Mouse (Mus musculus): ENCODE measurements around the gene Sprn. TPM values are rescaled to one million over a fixed set of nuclear protein-coding genes. Genes with fewer than 3 reads are reported as not detected.

Sprn gene
- polyA plus RNA-seq, 1 experiment from 2014 or later: 0.10 TPM

DNA sequence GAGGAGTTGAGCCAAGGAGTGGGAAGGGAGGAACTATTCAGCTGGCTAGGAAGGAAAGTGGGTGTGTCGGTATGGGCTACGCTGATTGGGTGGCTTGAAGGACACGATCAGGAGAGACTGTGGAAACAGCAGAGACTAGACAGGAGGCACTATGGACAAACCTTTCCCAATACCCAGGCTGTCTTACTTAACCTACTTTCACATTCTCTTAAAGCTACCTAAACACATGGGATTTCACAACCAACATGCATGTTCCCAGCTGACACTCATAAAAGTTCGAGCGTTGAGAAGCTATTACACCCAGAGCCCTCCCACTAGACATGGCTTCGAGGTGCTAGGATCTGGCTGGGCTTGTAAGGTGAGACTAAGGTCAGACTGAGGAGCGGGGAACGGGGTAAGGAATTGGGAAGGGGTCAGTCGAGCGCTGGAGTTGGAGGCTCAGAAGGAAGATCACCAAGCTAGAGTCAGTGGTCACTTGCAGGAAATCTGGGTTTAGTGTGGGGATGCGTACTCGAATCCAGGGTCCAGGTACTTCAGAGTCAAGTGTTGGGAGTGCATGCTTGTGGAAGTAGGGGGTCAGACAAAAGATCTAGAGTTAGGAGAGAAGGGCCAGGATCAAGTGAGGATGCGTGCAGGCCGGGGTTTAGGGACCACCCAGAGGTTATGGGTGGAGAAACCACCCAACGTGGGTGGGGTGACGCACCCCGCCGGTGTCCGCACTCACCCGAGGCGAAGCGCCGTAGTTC is 38.9 kb downstream of the Sprn start, which contains the start of gene Paox:
Paox (plus strand) TSS at position 217 of the 746 bp plus-strand sequence.
- WGBS: under 1% methylated on average over 23 of the region's 23 CpGs
- H3K4me1 ChIP-seq (ENCODE audit: insufficient read depth, low read depth, low read length): no peaks in the 10 kb centered on the region; the same call in 1 of the 2 replicates
- H3K36me3 ChIP-seq (ENCODE audit: insufficient read depth, low read length): peaks cover 8% of the 10 kb centered on the region; the same call in 1 of the 2 replicates
- peak within 1 kb of the TSS; percentile 82 for H3K4me3 ChIP-seq (ENCODE audit: low read depth, low read length)
- DNase-seq (ENCODE audit: low spot score) (peak; percentile 97), ATAC-seq (peak; percentile 91)
- peak within 1 kb of the TSS; percentile 74 for H3K9ac ChIP-seq (replicated peaks; ENCODE audit: low read depth)
- no peaks in the 10 kb centered on the region for H3K27me3 ChIP-seq (replicated peaks; ENCODE audit: insufficient read depth, low read length)
- H3K4me2 ChIP-seq (replicated peaks; ENCODE audit: low read depth, low read length): peak within 1 kb of the TSS; percentile 83
- TF ChIP-seq CTCF (IDR thresholded peaks at IDR 0.05): peak; percentile 35; the same call in 1 of the 2 replicates
- TF ChIP-seq EP300 (IDR thresholded peaks at IDR 0.05): peak; percentile 93
- peak within 1 kb of the TSS; percentile 98 for H3K27ac ChIP-seq (ENCODE audit: low read length)
- no peaks in the 10 kb centered on the region for H3K9me3 ChIP-seq (ENCODE audit: low read length)

DNA sequence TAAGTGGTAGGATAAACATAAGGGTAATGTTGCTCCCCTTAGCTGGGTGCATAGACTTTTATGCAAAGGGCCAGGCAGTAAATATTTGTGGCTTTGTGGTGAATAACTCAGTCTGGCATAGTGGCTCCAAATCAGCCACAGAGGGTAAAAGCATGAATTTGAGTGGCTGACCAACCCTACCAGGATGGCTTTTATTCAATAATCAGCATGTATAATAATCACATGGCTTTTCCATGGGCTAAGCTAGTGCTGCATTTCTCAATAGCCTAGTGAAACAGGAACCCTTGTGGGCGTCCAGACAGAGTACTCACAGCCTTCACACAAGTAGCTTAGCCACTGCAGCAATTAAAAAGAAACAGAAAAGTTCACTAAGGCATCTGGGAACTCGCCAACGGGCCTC is 42.7 kb downstream of the Sprn start:
- H3K4me1 ChIP-seq (ENCODE audit: insufficient read depth, low read depth, low read length): no peaks in the 10 kb centered on the region
- WGBS: 54% methylated on average over 3 of the region's 3 CpGs
- H3K4me2 ChIP-seq (replicated peaks; ENCODE audit: low read depth, low read length): no peak overlapping the region
- ATAC-seq (no peak), DNase-seq (ENCODE audit: low spot score) (no peak)
- no peaks in the 10 kb centered on the region for H3K9me3 ChIP-seq (ENCODE audit: low read length)
- no peak for TF ChIP-seq CTCF (IDR thresholded peaks at IDR 0.05)
- TF ChIP-seq EP300 (IDR thresholded peaks at IDR 0.05): no peak
- H3K27me3 ChIP-seq (replicated peaks; ENCODE audit: insufficient read depth, low read length): no peaks in the 10 kb centered on the region
- no peak overlapping the region for H3K4me3 ChIP-seq (ENCODE audit: low read depth, low read length)
- no peak overlapping the region for H3K27ac ChIP-seq (ENCODE audit: low read length)
- peaks cover 31% of the 10 kb centered on the region for H3K36me3 ChIP-seq (ENCODE audit: insufficient read depth, low read length)
- H3K9ac ChIP-seq (replicated peaks; ENCODE audit: low read depth): no peak overlapping the region

DNA sequence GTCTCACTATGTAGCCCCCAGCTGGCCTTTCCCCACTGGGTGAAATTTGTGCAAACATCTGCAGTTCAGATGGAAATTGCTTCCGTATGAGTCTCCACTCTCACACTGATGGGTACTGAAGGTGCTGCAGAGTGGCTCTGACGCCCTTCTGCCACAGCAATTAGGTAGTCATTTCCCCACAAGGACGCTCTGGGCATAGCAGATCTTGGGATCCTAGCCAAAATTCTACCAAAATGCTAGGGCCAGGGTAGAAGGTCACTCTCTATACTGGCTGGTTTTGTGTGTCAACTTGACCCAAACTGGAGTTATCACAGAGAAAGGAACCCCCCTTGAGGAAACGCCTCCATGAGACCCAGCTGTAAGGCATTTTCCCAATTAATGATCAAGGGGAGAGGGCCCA is 50.7 kb downstream of the Sprn start:
- H3K9me3 ChIP-seq (ENCODE audit: low read length): no peaks in the 10 kb centered on the region
- no peak overlapping the region for H3K9ac ChIP-seq (replicated peaks; ENCODE audit: low read depth)
- H3K4me3 ChIP-seq (ENCODE audit: low read depth, low read length): no peak overlapping the region
- ATAC-seq (no peak), DNase-seq (ENCODE audit: low spot score) (no peak)
- no peaks in the 10 kb centered on the region for H3K27me3 ChIP-seq (replicated peaks; ENCODE audit: insufficient read depth, low read length)
- no peaks in the 10 kb centered on the region for H3K4me1 ChIP-seq (ENCODE audit: insufficient read depth, low read depth, low read length)
- H3K4me2 ChIP-seq (replicated peaks; ENCODE audit: low read depth, low read length): no peak overlapping the region
- 67% methylated on average over 4 of the region's 4 CpGs for WGBS
- peaks cover 18% of the 10 kb centered on the region for H3K36me3 ChIP-seq (ENCODE audit: insufficient read depth, low read length)
- no peak for TF ChIP-seq EP300 (IDR thresholded peaks at IDR 0.05)
- TF ChIP-seq CTCF (IDR thresholded peaks at IDR 0.05): no peak
- no peak overlapping the region for H3K27ac ChIP-seq (ENCODE audit: low read length)

DNA sequence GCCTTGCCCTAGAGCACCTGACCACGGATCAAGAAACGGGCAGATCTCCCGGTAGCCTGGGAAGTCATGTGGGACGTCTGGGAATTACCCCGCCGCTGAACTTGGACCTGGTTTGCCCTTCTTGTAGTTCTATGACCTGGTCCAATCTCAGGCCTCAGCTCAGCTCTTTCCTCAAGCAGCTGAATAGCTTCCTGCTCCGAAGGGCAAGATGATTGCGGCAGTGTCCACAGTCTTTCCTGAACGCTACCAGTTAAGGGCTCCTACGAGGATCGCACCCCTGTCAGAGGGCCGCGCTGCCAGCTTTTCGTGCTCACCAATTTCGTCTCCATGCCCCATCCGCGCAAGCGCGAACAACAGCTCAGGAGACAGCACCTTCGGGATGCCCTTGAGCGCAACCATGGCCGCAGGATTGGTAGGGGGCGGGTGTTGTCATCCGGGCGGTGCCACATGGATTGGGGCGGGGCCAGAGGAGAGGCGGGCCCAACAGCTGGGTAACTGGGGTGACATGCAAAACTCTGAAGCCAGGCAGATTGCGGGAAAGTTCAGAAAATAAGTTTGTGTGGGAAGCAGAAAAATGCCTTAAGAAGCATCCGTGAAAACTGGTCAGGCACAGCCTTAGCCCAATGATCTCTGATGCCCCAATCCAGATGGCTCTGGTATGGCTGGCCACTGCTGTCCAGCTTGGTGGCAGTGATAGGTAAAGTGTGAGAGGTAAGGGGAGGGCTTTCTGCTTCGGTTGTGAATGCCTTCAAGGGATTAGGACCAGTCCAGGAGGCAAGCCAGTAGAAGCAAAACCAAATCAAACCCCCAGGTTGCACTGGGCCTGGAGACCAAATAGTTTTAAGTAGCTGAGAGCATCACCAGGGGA is 52.5 kb downstream of the Sprn start, which contains the start of gene Fuom:
Fuom (minus strand) TSS at position 449 of the 868 bp plus-strand sequence.
- H3K27ac ChIP-seq (ENCODE audit: low read length): no peak within 1 kb of the TSS
- peak within 1 kb of the TSS; percentile 41 for H3K4me3 ChIP-seq (ENCODE audit: low read depth, low read length)
- no peaks in the 10 kb centered on the region for H3K27me3 ChIP-seq (replicated peaks; ENCODE audit: insufficient read depth, low read length)
- peak within 1 kb of the TSS; percentile 69 for H3K4me2 ChIP-seq (replicated peaks; ENCODE audit: low read depth, low read length)
- no peaks in the 10 kb centered on the region for H3K9me3 ChIP-seq (ENCODE audit: low read length)
- TF ChIP-seq EP300 (IDR thresholded peaks at IDR 0.05): no peak
- no peak for TF ChIP-seq CTCF (IDR thresholded peaks at IDR 0.05)
- peak; percentile 82 for DNase-seq (ENCODE audit: low spot score)
- ATAC-seq: peak; percentile 96
- H3K4me1 ChIP-seq (ENCODE audit: insufficient read depth, low read depth, low read length): no peaks in the 10 kb centered on the region
- 2% methylated on average over 30 of the region's 30 CpGs for WGBS
- peak within 1 kb of the TSS; percentile 29; the same call in 1 of the 2 replicates for H3K9ac ChIP-seq (replicated peaks; ENCODE audit: low read depth)
- peaks cover 6% of the 10 kb centered on the region; the same call in 1 of the 2 replicates for H3K36me3 ChIP-seq (ENCODE audit: insufficient read depth, low read length)

- Histone ChIP-seq H3K4me2 (replicated peaks; ENCODE audit: low read depth, low read length) (peak overlapping the region; percentile 69), H3K27me3 (replicated peaks; ENCODE audit: insufficient read depth, low read length) (no peaks in the 10 kb centered on the region), H3K27ac (ENCODE audit: low read length) (no peak overlapping the region), H3K4me1 (ENCODE audit: insufficient read depth, low read depth, low read length) (no peaks in the 10 kb centered on the region), H3K9ac (replicated peaks; ENCODE audit: low read depth) (0 out of 2 replicates have a peak overlapping the region, but pooled peaks have one; percentile 29), H3K9me3 (ENCODE audit: low read length) (no peaks in the 10 kb centered on the region), H3K36me3 (ENCODE audit: insufficient read depth, low read length) (peaks cover 5% of the 10 kb centered on the region; the same call in 1 of the 2 replicates), H3K4me3 (ENCODE audit: low read depth, low read length) (peak overlapping the region; percentile 41; the same call in 1 of the 2 replicates)
- ATAC-seq (no peak), DNase-seq (ENCODE audit: low spot score) (no peak)
- 79% methylated on average over 10 of the region's 10 CpGs for WGBS
- TF ChIP-seq EP300 (IDR thresholded peaks at IDR 0.05) (no peak), CTCF (IDR thresholded peaks at IDR 0.05) (no peak)
Observed at GRCm38 (mm10) chr7:140101498-140101897, 53.2 kb downstream of the Sprn start.

Other genes with a start within 250 kb of the Sprn start
- not detected in 2 replicates for gene Utf1, start 211.1 kb downstream of the Sprn start, polyA plus RNA-seq (2015; fragmentation: Nextera tagmentation; extraction: Ambion mirVana)
- 5.6 and 7.3 TPM in 2 replicates for gene 6430531B16Rik, start 176.1 kb downstream of the Sprn start, polyA plus RNA-seq (2015; fragmentation: Nextera tagmentation; extraction: Ambion mirVana)
- gene Adam8, start 162.3 kb downstream of the Sprn start, polyA plus RNA-seq (2015; fragmentation: Nextera tagmentation; extraction: Ambion mirVana): 5.8 and 7.0 TPM in 2 replicates
- gene Zfp511, start 118.5 kb downstream of the Sprn start, polyA plus RNA-seq (2015; fragmentation: Nextera tagmentation; extraction: Ambion mirVana): 21.5 and 23.0 TPM in 2 replicates
- gene Tubgcp2, start 118.2 kb downstream of the Sprn start, polyA plus RNA-seq (2015; fragmentation: Nextera tagmentation; extraction: Ambion mirVana): 20.8 and 22.4 TPM in 2 replicates
- not detected in 2 replicates for gene Msx3, start 105.8 kb downstream of the Sprn start, polyA plus RNA-seq (2015; fragmentation: Nextera tagmentation; extraction: Ambion mirVana)
- gene Caly, start 72.3 kb downstream of the Sprn start, polyA plus RNA-seq (2015; fragmentation: Nextera tagmentation; extraction: Ambion mirVana): 0.29 TPM in 2 replicates
- gene Prap1, start 61.5 kb downstream of the Sprn start, polyA plus RNA-seq (2015; fragmentation: Nextera tagmentation; extraction: Ambion mirVana): not detected in 2 replicates
- 18.8 and 19.0 TPM in 2 replicates for gene Fuom, start 52.4 kb downstream of the Sprn start, polyA plus RNA-seq (2015; fragmentation: Nextera tagmentation; extraction: Ambion mirVana)
- gene Paox, start 39.1 kb downstream of the Sprn start, polyA plus RNA-seq (2015; fragmentation: Nextera tagmentation; extraction: Ambion mirVana): 16.1 and 17.3 TPM in 2 replicates
- 129 and 133 TPM in 2 replicates for gene Echs1, start 38.4 kb downstream of the Sprn start, polyA plus RNA-seq (2015; fragmentation: Nextera tagmentation; extraction: Ambion mirVana)
- 15.9 and 20.7 TPM in 2 replicates for gene Mtg1, start 17.3 kb downstream of the Sprn start, polyA plus RNA-seq (2015; fragmentation: Nextera tagmentation; extraction: Ambion mirVana)
- not detected in 2 replicates for gene Olfr522, start 9.9 kb upstream of the Sprn start, polyA plus RNA-seq (2015; fragmentation: Nextera tagmentation; extraction: Ambion mirVana)
- gene Olfr523, start 18.3 kb upstream of the Sprn start, polyA plus RNA-seq (2015; fragmentation: Nextera tagmentation; extraction: Ambion mirVana): not detected in 2 replicates
- not detected in 2 replicates for gene Olfr524, start 51.1 kb upstream of the Sprn start, polyA plus RNA-seq (2015; fragmentation: Nextera tagmentation; extraction: Ambion mirVana)
- 0.23 and 0.56 TPM in 2 replicates for gene Cd163l1, start 63.4 kb upstream of the Sprn start, polyA plus RNA-seq (2015; fragmentation: Nextera tagmentation; extraction: Ambion mirVana)
- 0.05 TPM in 1 of 2 replicates, not detected in the other for gene 5830411N06Rik, start 92.4 kb upstream of the Sprn start, polyA plus RNA-seq (2015; fragmentation: Nextera tagmentation; extraction: Ambion mirVana)
- not detected in 2 replicates for gene Olfr525, start 166.0 kb upstream of the Sprn start, polyA plus RNA-seq (2015; fragmentation: Nextera tagmentation; extraction: Ambion mirVana)
- not detected in 2 replicates for gene Olfr527, start 179.1 kb upstream of the Sprn start, polyA plus RNA-seq (2015; fragmentation: Nextera tagmentation; extraction: Ambion mirVana)
- not detected in 2 replicates for gene Olfr60, start 206.8 kb upstream of the Sprn start, polyA plus RNA-seq (2015; fragmentation: Nextera tagmentation; extraction: Ambion mirVana)
- not detected in 2 replicates for gene Olfr530, start 221.5 kb upstream of the Sprn start, polyA plus RNA-seq (2015; fragmentation: Nextera tagmentation; extraction: Ambion mirVana)
- gene Olfr531, start 248.0 kb upstream of the Sprn start, polyA plus RNA-seq (2015; fragmentation: Nextera tagmentation; extraction: Ambion mirVana): not detected in 2 replicates